Mouse (Mus musculus): Measurements from ENCODE around the gene Rbmy. TPM values are rescaled to one million over a fixed set of nuclear protein-coding genes. Genes with fewer than 3 reads are reported as not detected.

Gene Rbmy
- 29.6 TPM for polyA plus RNA-seq (2014; fragmentation: Illumina TruSeq; extraction: RNeasy Lipid Tissue Mini Kit (QIAGEN cat#74804); ENCODE audit: low read depth, low replicate concordance)

GRCm38 (mm10) chrY:2830380-2830779, at the start of gene Rbmy, which contains the start of gene Gm10256:
Gene Rbmy (plus strand): TSS chrY:2830680.
Gene Gm10256 (plus strand): TSS chrY:2830699.

GRCm38 (mm10) chrY:2796105-2796504, 34.4 kb upstream of the Rbmy start, which contains the start of gene Gm4064:
Gene Gm4064 (minus strand): TSS chrY:2796205.

Other genes starting within 250 kb of the Rbmy start
- gene H2al2c, start 231.6 kb upstream of the Rbmy start, polyA plus RNA-seq (2014; fragmentation: Illumina TruSeq; extraction: RNeasy Lipid Tissue Mini Kit (QIAGEN cat#74804); ENCODE audit: low read depth, low replicate concordance) = not detected
- not detected for gene Sry, start 167.0 kb upstream of the Rbmy start, polyA plus RNA-seq (2014; fragmentation: Illumina TruSeq; extraction: RNeasy Lipid Tissue Mini Kit (QIAGEN cat#74804); ENCODE audit: low read depth, low replicate concordance)
- not detected for gene H2al2b, start 110.0 kb upstream of the Rbmy start, polyA plus RNA-seq (2014; fragmentation: Illumina TruSeq; extraction: RNeasy Lipid Tissue Mini Kit (QIAGEN cat#74804); ENCODE audit: low read depth, low replicate concordance)
- gene Gm4064, start 34.5 kb upstream of the Rbmy start, polyA plus RNA-seq (2014; fragmentation: Illumina TruSeq; extraction: RNeasy Lipid Tissue Mini Kit (QIAGEN cat#74804); ENCODE audit: low read depth, low replicate concordance) = 7.3 TPM
- gene Gm10256, start within 50 bp of the Rbmy start, polyA plus RNA-seq (2014; fragmentation: Illumina TruSeq; extraction: RNeasy Lipid Tissue Mini Kit (QIAGEN cat#74804); ENCODE audit: low read depth, low replicate concordance) = 16.4 TPM
- gene Gm10352, start 70.3 kb downstream of the Rbmy start, polyA plus RNA-seq (2014; fragmentation: Illumina TruSeq; extraction: RNeasy Lipid Tissue Mini Kit (QIAGEN cat#74804); ENCODE audit: low read depth, low replicate concordance) = not detected
- gene Gm29289, start 101.9 kb downstream of the Rbmy start, polyA plus RNA-seq (2014; fragmentation: Illumina TruSeq; extraction: RNeasy Lipid Tissue Mini Kit (QIAGEN cat#74804); ENCODE audit: low read depth, low replicate concordance) = 1.7 TPM

All from testis, adult 10 weeks (tissue).